ENCODE assay signal across 8 mouse cellular contexts in genomic region chr3:107887674-107888495, GRCm38 (mm10). TPM values are rescaled to one million over a fixed set of nuclear protein-coding genes. Genes with fewer than 3 reads are reported as not detected.
A peak's percentile ranks its signal among the peaks of the same experiment; 100 is the strongest.
DNase-seq lines count a peak whose midpoint lies in the region; ATAC-seq and TF ChIP-seq lines count a peak whose summit lies in the region.

No protein-coding gene starts in this region.

- peak; percentile 66; the same call in 1 of the 2 replicates for ATAC-seq in limb, embryonic 12.5 days (ENCODE audit: insufficient number of reproducible peaks, insufficient read depth, low FRiP score, low TSS enrichment, low read depth)
- no peak for ATAC-seq in lung, postnatal 0 days

- H3K36me3 ChIP-seq in limb, embryonic 12.5 days: no peaks in the 10 kb centered on the region
- H3K36me3 ChIP-seq in limb, embryonic 10.5 days: 0 out of 2 replicates have a peak, but pooled peaks cover 2% of the 10 kb centered on the region
- H3K36me3 ChIP-seq in lung, postnatal 0 days (ENCODE audit: insufficient read depth, low read length): no peaks in the 10 kb centered on the region

- no peaks in the 10 kb centered on the region for H3K4me1 ChIP-seq in limb, embryonic 12.5 days (replicated peaks)
- no peaks in the 10 kb centered on the region for H3K4me1 ChIP-seq in limb, embryonic 10.5 days
- H3K4me1 ChIP-seq in lung, postnatal 0 days (ENCODE audit: insufficient read depth, low read depth, low read length): no peaks in the 10 kb centered on the region

- H3K9me3 ChIP-seq in limb, embryonic 12.5 days: peaks cover 4% of the 10 kb centered on the region; the same call in 1 of the 2 replicates
- H3K9me3 ChIP-seq in limb, embryonic 10.5 days (replicated peaks): no peaks in the 10 kb centered on the region
- no peaks in the 10 kb centered on the region for H3K9me3 ChIP-seq in lung, postnatal 0 days (ENCODE audit: low read length)

- no peak overlapping the region for H3K9ac ChIP-seq in limb, embryonic 12.5 days (replicated peaks)
- H3K9ac ChIP-seq in lung, postnatal 0 days (replicated peaks; ENCODE audit: low read depth): no peak overlapping the region

- 86% methylated on average over 9 of the region's 9 CpGs for WGBS in limb, embryonic 12.5 days
- 91% methylated on average over 9 of the region's 9 CpGs for WGBS in limb, embryonic 10.5 days
- 73% methylated on average over 9 of the region's 9 CpGs for WGBS in lung, postnatal 0 days

- no peak overlapping the region for H3K4me2 ChIP-seq in limb, embryonic 12.5 days
- H3K4me2 ChIP-seq in lung, postnatal 0 days (replicated peaks; ENCODE audit: low read depth, low read length): no peak overlapping the region

- TF ChIP-seq CTCF in lung, postnatal 0 days (IDR thresholded peaks at IDR 0.05): no peak

- TF ChIP-seq EP300 in lung, postnatal 0 days (IDR thresholded peaks at IDR 0.05): no peak

- H3K4me3 ChIP-seq in limb, embryonic 12.5 days (replicated peaks): no peak overlapping the region
- no peak overlapping the region for H3K4me3 ChIP-seq in limb, embryonic 10.5 days
- no peak overlapping the region for H3K4me3 ChIP-seq in lung, postnatal 0 days (ENCODE audit: low read depth, low read length)

- no peak overlapping the region for H3K27ac ChIP-seq in limb, embryonic 12.5 days
- H3K27ac ChIP-seq in limb, embryonic 10.5 days: no peak overlapping the region
- no peak overlapping the region for H3K27ac ChIP-seq in lung, postnatal 0 days (ENCODE audit: low read length)

- no peaks in the 10 kb centered on the region for H3K27me3 ChIP-seq in limb, embryonic 12.5 days
- no peaks in the 10 kb centered on the region for H3K27me3 ChIP-seq in limb, embryonic 10.5 days (ENCODE audit: low read depth, poor library complexity, severe bottlenecking)
- no peaks in the 10 kb centered on the region for H3K27me3 ChIP-seq in lung, postnatal 0 days (replicated peaks; ENCODE audit: insufficient read depth, low read length)

- no peak for DNase-seq in limb, embryonic 10.5 days (ENCODE audit: low spot score)
- peak; percentile 73 to 76 for DNase-seq in frontal cortex, adult 2 months (ENCODE audit: extremely low spot score in 1 of 2, low spot score in 1 of 2)
- peak; percentile 72 for DNase-seq in layer of hippocampus, adult 9-10 months (ENCODE audit: low spot score)
- peak; percentile 29 for DNase-seq in right cerebral cortex, postnatal 14 days
- DNase-seq in lung, postnatal 0 days (ENCODE audit: low spot score): no peak
- DNase-seq in urinary bladder, adult 2 months (ENCODE audit: low spot score): no peak
- no peak for DNase-seq in lung, postnatal 25 days (ENCODE audit: low spot score)

RNA-seq across cellular contexts. Expression of gene Gstm5, which starts 7.7 kb away (rescaled TPM):
- polyA plus RNA-seq in limb, embryonic 12.5 days (2016; fragmentation: Nextera tagmentation; extraction: Ambion mirVana): 217 TPM in 2 replicates
- polyA plus RNA-seq in limb, embryonic 10.5 days (2016; fragmentation: Nextera tagmentation; extraction: Ambion mirVana): 198 and 203 TPM in 2 replicates
- 366 and 387 TPM in 2 replicates for polyA plus RNA-seq in frontal cortex, adult 2 months (2012; rRNA removed)
- 47.2 and 50.4 TPM in 2 replicates for polyA plus RNA-seq in lung, postnatal 0 days (2015; fragmentation: Nextera tagmentation; extraction: Ambion mirVana)
- 59.8 and 62.7 TPM in 2 replicates for polyA plus RNA-seq in urinary bladder, adult 2 months (2012; rRNA removed)

RNA-seq across cellular contexts. Expression of gene Eps8l3, which starts 10.9 kb away (rescaled TPM):
- polyA plus RNA-seq in limb, embryonic 12.5 days (2016; fragmentation: Nextera tagmentation; extraction: Ambion mirVana): not detected in 2 replicates
- polyA plus RNA-seq in limb, embryonic 10.5 days (2016; fragmentation: Nextera tagmentation; extraction: Ambion mirVana): not detected in 2 replicates
- not detected in 2 replicates for polyA plus RNA-seq in frontal cortex, adult 2 months (2012; rRNA removed)
- polyA plus RNA-seq in lung, postnatal 0 days (2015; fragmentation: Nextera tagmentation; extraction: Ambion mirVana): not detected in 2 replicates
- polyA plus RNA-seq in urinary bladder, adult 2 months (2012; rRNA removed): not detected in 2 replicates

RNA-seq across cellular contexts. Expression of gene Gstm7, which starts 43.7 kb away (rescaled TPM):
- polyA plus RNA-seq in limb, embryonic 12.5 days (2016; fragmentation: Nextera tagmentation; extraction: Ambion mirVana): 37.7 and 38.9 TPM in 2 replicates
- 12.2 and 26.0 TPM in 2 replicates for polyA plus RNA-seq in limb, embryonic 10.5 days (2016; fragmentation: Nextera tagmentation; extraction: Ambion mirVana)
- 35.1 and 38.0 TPM in 2 replicates for polyA plus RNA-seq in frontal cortex, adult 2 months (2012; rRNA removed)
- polyA plus RNA-seq in lung, postnatal 0 days (2015; fragmentation: Nextera tagmentation; extraction: Ambion mirVana): 5.6 and 6.5 TPM in 2 replicates
- polyA plus RNA-seq in urinary bladder, adult 2 months (2012; rRNA removed): 2.7 and 5.1 TPM in 2 replicates

RNA-seq across cellular contexts. Expression of gene Gstm6, which starts 55.7 kb away (rescaled TPM):
- 11.0 and 11.4 TPM in 2 replicates for polyA plus RNA-seq in limb, embryonic 12.5 days (2016; fragmentation: Nextera tagmentation; extraction: Ambion mirVana)
- polyA plus RNA-seq in limb, embryonic 10.5 days (2016; fragmentation: Nextera tagmentation; extraction: Ambion mirVana): 1.8 and 3.6 TPM in 2 replicates
- polyA plus RNA-seq in frontal cortex, adult 2 months (2012; rRNA removed): 8.5 and 10.0 TPM in 2 replicates
- 3.6 and 4.1 TPM in 2 replicates for polyA plus RNA-seq in lung, postnatal 0 days (2015; fragmentation: Nextera tagmentation; extraction: Ambion mirVana)
- 2.1 and 2.3 TPM in 2 replicates for polyA plus RNA-seq in urinary bladder, adult 2 months (2012; rRNA removed)

Comparison
In these comparisons a context has a peak if more than half of its experiments do, and no peak if none do; other contexts are left out.
1. DNase-seq: peak in frontal cortex, adult 2 months (2 of 2), layer of hippocampus, adult 9-10 months (single experiment) and right cerebral cortex, postnatal 14 days (single experiment); none in limb, embryonic 10.5 days (single experiment), lung, postnatal 0 days (single experiment), urinary bladder, adult 2 months (single experiment) and lung, postnatal 25 days (single experiment).